Mouse (Mus musculus): ENCODE data around the gene Akt1.

- no peak for TF ChIP-seq CTCF (IDR thresholded peaks at IDR 0.05; ENCODE audit: control insufficient read depth, insufficient read depth, insufficient replicate concordance, low read depth, low read length)
- no peak for TF ChIP-seq POLR2A (IDR thresholded peaks at IDR 0.05; ENCODE audit: control insufficient read depth, low read depth, low read length)
Measured at GRCm38 (mm10) chr12:112660576-112661326, 13.9 kb downstream of the Akt1 start.

Data from testis, adult 2 months (tissue).